Comparison of ENCODE assay signal across 13 mouse cellular contexts in genomic region chr4:128959676-128960075, GRCm38 (mm10). TPM values are rescaled to one million over a fixed set of nuclear protein-coding genes. Genes with fewer than 3 reads are reported as not detected.
"Had no signal": no experiment of that assay in that cellular context is flagged by ENCODE, and none has a peak within 500 bp of the region (broad histone marks: within the 10 kb centered on the region; RNA-seq: fewer than 3 reads in every experiment).

No protein-coding gene starts in this region.

- H3K9me3 ChIP-seq: limb, embryonic 10.5 days; liver, embryonic 15.5 days; neural tube, embryonic 12.5 days had no signal

- ATAC-seq: lung, postnatal 0 days had no signal

- H3K4me2 ChIP-seq: liver, embryonic 11.5 days; liver, embryonic 15.5 days; neural tube, embryonic 12.5 days had no signal

- DNase-seq: kidney, postnatal 10 days; kidney, postnatal 4 days; lung, adult 2 months; lung, postnatal 36 days; midbrain, embryonic 14.5 days; thymus, postnatal 36 days had no signal

- H3K9ac ChIP-seq: liver, embryonic 15.5 days; neural tube, embryonic 12.5 days had no signal

- H3K4me3 ChIP-seq: layer of hippocampus, adult 2 months; limb, embryonic 10.5 days; liver, embryonic 15.5 days; neural tube, embryonic 12.5 days had no signal

- H3K36me3 ChIP-seq: liver, embryonic 15.5 days; neural tube, embryonic 12.5 days had no signal

- H3K27ac ChIP-seq: layer of hippocampus, adult 2 months; limb, embryonic 10.5 days; liver, embryonic 15.5 days; neural tube, embryonic 12.5 days had no signal

RNA-seq across cellular contexts. Expression of gene Azin2, which starts 2.6 kb away (rescaled TPM):
- total RNA-seq: neutrophil, adult 5-6 weeks had no signal
